Mouse (Mus musculus) embryonic facial prominence, embryonic 12.5 days (tissue): ENCODE results near the gene Col11a2. TPM values are rescaled to one million over a fixed set of nuclear protein-coding genes. Genes with fewer than 3 reads are reported as not detected.

Experiments used
- ATAC-seq: fragments of 200-750 bp; cut with Nextera tagmentation; 2 replicates; pipeline ENCODE4 v1.8.0; 2017; ENCODE audit not compliant: insufficient number of reproducible peaks, insufficient read depth, low FRiP score, low TSS enrichment
- H3K27ac ChIP-seq: fragments of 300-500 bp; sonication (generic); 2 replicates; pipeline ENCODE4 v1.5.1; 2016; ENCODE audit warnings: mild to moderate bottlenecking
- H3K27me3 ChIP-seq: fragments of 300-500 bp; sonication (generic); 2 replicates; pipeline ENCODE4 v1.6.1; 2016; ENCODE audit warnings: mild to moderate bottlenecking, moderate library complexity
- H3K36me3 ChIP-seq: fragments of 300-500 bp; sonication (generic); 2 replicates; pipeline ENCODE4 v1.6.1; 2016; ENCODE audit warnings: mild to moderate bottlenecking
- H3K4me1 ChIP-seq: fragments of 300-500 bp; sonication (generic); 2 replicates; pipeline ENCODE4 v1.6.1; 2016
- H3K4me2 ChIP-seq: fragments of 300-500 bp; sonication (generic); replicated peaks from 2 replicates; pipeline ENCODE4 v1.6.1; 2016; ENCODE audit warnings: mild to moderate bottlenecking, moderate library complexity
- H3K4me3 ChIP-seq: fragments of 300-500 bp; sonication (generic); 2 replicates; pipeline ENCODE4 v1.5.1; 2016; ENCODE audit warnings: mild to moderate bottlenecking
- H3K9ac ChIP-seq: fragments of 300-500 bp; sonication (generic); 2 replicates; pipeline ENCODE4 v1.6.1; 2016; ENCODE audit warnings: mild to moderate bottlenecking, moderate library complexity
- H3K9me3 ChIP-seq: fragments of 300-500 bp; sonication (generic); 2 replicates; pipeline ENCODE4 v1.6.1; 2016; ENCODE audit warnings: mild to moderate bottlenecking, moderate library complexity
- WGBS: fragments of 180-500 bp; shearing (Covaris S2); methylation state at CpG from one replicate; pipeline ENCODE4 v1.1.7; 2016; 5-methylcytosine and 5-hydroxymethylcytosine counted together
- polyA plus RNA-seq: library from polyadenylated mRNA; unstranded; fragments of >200 nt; fragmentation: Nextera tagmentation; extraction: Ambion mirVana; gene quantifications from 2 replicates; pipeline ENCODE4 v1.2.1, GENCODE M21; 2016

Col11a2 gene
- polyA plus RNA-seq, 1 experiment from 2014 or later, result 7.2 TPM

- H3K9me3 ChIP-seq, result no peaks in the 10 kb centered on the region
- H3K4me1 ChIP-seq, result peaks cover 36% of the 10 kb centered on the region
- no peak for ATAC-seq
- H3K4me2 ChIP-seq, result no peak overlapping the region
- H3K4me3 ChIP-seq, result no peak overlapping the region
- WGBS, result 75% methylated on average over 10 of the region's 10 CpGs
- H3K36me3 ChIP-seq, result peaks cover 56% of the 10 kb centered on the region
- H3K27ac ChIP-seq, result no peak overlapping the region
- H3K9ac ChIP-seq, result no peak overlapping the region
- H3K27me3 ChIP-seq, result 0 out of 2 replicates have a peak, but pooled peaks cover 4% of the 10 kb centered on the region
Measured at GRCm38 (mm10) chr17:34034064-34034463, 5.2 kb upstream of the Col11a2 start.

GRCm38 (mm10) chr17:34035517-34035916, 3.7 kb upstream of the Col11a2 start:
- WGBS, result 92% methylated on average over 8 of the region's 9 CpGs
- Histone ChIP-seq H3K9ac (no peak overlapping the region), H3K4me2 (no peak overlapping the region), H3K27me3 (peaks cover 8% of the 10 kb centered on the region; the same call in 1 of the 2 replicates), H3K4me3 (no peak overlapping the region), H3K27ac (no peak overlapping the region), H3K4me1 (peaks cover 31% of the 10 kb centered on the region), H3K36me3 (peaks cover 45% of the 10 kb centered on the region), H3K9me3 (no peaks in the 10 kb centered on the region)
- no peak for ATAC-seq

GRCm38 (mm10) chr17:34036647-34037046, 2.6 kb upstream of the Col11a2 start:
- H3K9ac ChIP-seq, result no peak overlapping the region
- ATAC-seq, result no peak
- peaks cover 45% of the 10 kb centered on the region for H3K36me3 ChIP-seq
- H3K4me1 ChIP-seq, result peaks cover 34% of the 10 kb centered on the region
- H3K4me3 ChIP-seq, result no peak overlapping the region
- 75% methylated on average over 10 of the region's 10 CpGs for WGBS
- H3K27ac ChIP-seq, result no peak overlapping the region
- H3K27me3 ChIP-seq, result peaks cover 18% of the 10 kb centered on the region
- H3K4me2 ChIP-seq, result no peak overlapping the region
- no peaks in the 10 kb centered on the region for H3K9me3 ChIP-seq

- Histone ChIP-seq H3K4me1 (peaks cover 34% of the 10 kb centered on the region), H3K27ac (no peak overlapping the region), H3K36me3 (peaks cover 45% of the 10 kb centered on the region), H3K9me3 (no peaks in the 10 kb centered on the region), H3K27me3 (peaks cover 23% of the 10 kb centered on the region), H3K9ac (no peak overlapping the region), H3K4me2 (no peak overlapping the region), H3K4me3 (no peak overlapping the region)
- ATAC-seq, result no peak
- 94% methylated on average over 7 of the region's 7 CpGs for WGBS
Measured at GRCm38 (mm10) chr17:34037241-34037640, 2.0 kb upstream of the Col11a2 start.

GRCm38 (mm10) chr17:34038440-34038839, 797 bp upstream of the Col11a2 start:
- H3K9ac ChIP-seq, result peak overlapping the region; percentile 19; the same call in 1 of the 2 replicates
- H3K27me3 ChIP-seq, result peaks cover 25% of the 10 kb centered on the region
- H3K4me3 ChIP-seq, result peak overlapping the region; percentile 19
- peak overlapping the region; percentile 45 for H3K4me2 ChIP-seq
- WGBS, result 9% methylated on average over 21 of the region's 21 CpGs
- H3K27ac ChIP-seq, result no peak overlapping the region
- no peaks in the 10 kb centered on the region for H3K9me3 ChIP-seq
- ATAC-seq, result no peak
- peaks cover 44% of the 10 kb centered on the region for H3K36me3 ChIP-seq
- H3K4me1 ChIP-seq, result peaks cover 26% of the 10 kb centered on the region

DNA sequence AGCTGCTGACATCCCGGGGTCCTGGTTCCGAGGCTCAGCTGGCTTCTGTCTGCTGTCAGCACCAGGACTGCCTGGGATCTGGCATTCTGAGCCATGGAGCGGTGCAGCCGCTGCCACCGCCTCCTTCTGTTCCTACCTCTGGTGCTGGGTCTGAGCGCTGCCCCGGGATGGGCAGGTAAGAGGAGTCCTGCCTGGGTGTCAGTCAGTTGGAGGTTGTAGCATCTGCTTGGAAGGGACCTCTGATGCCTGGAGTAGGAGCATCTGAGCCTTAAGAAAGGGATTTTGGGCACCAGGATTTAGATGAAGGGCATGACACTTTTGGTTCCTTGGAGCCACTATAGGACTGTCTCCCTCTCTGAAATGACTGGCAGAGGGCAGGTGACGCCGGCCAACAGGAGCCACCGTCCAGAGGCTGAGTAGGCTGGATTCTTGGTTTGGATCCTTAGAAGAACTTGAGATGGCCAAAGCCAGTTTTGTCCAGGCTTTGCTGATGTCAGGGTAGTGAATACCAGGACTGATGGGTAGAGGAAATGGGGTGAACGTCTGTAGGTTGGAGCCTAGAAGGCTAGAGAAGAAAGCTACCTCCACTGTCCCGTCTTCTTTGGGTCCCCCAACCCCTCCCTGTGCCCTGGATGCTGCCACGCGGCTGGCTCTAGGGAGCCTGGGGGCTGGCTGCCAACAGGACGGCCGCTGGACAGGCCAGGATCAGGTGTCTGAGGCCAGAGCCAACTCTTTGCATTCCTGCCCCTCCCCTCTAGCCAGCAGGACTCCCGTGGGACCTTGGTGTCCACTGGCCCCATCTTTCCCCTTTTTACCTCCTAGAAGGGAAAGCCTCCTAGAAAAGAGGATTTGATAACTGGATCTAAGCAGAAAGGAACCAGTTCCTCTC, 569 bp downstream of the Col11a2 start:
- H3K36me3 ChIP-seq, result peaks cover 30% of the 10 kb centered on the region
- peak overlapping the region; percentile 30; the same call in 1 of the 2 replicates for H3K9ac ChIP-seq
- H3K27ac ChIP-seq, result no peak overlapping the region
- WGBS, result 25% methylated on average over 17 of the region's 17 CpGs
- no peaks in the 10 kb centered on the region for H3K9me3 ChIP-seq
- H3K27me3 ChIP-seq, result peaks cover 25% of the 10 kb centered on the region
- peak overlapping the region; percentile 45 for H3K4me2 ChIP-seq
- peaks cover 25% of the 10 kb centered on the region for H3K4me1 ChIP-seq
- H3K4me3 ChIP-seq, result peak overlapping the region; percentile 19
- 0 out of 2 replicates have a peak, but pooled peaks have one; percentile 18 for ATAC-seq

DNA sequence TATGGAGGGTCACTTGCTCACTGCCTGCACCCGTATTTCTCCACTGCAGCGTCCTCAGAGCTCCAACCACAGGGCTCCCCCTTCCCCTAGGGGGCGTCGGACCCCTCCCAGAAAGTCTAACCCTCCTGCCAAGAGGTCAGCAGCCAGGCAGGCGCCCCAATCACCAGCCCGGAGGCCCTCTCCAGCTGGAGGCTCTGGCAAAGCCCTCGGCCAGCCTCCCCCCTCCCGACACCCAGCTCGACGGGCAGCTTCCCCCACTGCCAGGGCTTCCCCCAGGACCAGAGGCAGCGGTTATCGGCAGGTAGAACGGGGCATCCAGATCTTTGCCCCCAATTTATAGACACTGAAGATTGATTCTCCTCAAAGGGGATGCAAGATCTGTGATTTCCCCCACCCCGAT, 6.7 kb downstream of the Col11a2 start:
- Histone ChIP-seq H3K36me3 (no peaks in the 10 kb centered on the region), H3K9ac (no peak overlapping the region), H3K9me3 (no peaks in the 10 kb centered on the region), H3K4me2 (no peak overlapping the region), H3K27ac (no peak overlapping the region), H3K27me3 (peaks cover 13% of the 10 kb centered on the region), H3K4me3 (no peak overlapping the region), H3K4me1 (peaks cover 8% of the 10 kb centered on the region)
- WGBS, result 80% methylated on average over 14 of the region's 14 CpGs
- ATAC-seq, result no peak

DNA sequence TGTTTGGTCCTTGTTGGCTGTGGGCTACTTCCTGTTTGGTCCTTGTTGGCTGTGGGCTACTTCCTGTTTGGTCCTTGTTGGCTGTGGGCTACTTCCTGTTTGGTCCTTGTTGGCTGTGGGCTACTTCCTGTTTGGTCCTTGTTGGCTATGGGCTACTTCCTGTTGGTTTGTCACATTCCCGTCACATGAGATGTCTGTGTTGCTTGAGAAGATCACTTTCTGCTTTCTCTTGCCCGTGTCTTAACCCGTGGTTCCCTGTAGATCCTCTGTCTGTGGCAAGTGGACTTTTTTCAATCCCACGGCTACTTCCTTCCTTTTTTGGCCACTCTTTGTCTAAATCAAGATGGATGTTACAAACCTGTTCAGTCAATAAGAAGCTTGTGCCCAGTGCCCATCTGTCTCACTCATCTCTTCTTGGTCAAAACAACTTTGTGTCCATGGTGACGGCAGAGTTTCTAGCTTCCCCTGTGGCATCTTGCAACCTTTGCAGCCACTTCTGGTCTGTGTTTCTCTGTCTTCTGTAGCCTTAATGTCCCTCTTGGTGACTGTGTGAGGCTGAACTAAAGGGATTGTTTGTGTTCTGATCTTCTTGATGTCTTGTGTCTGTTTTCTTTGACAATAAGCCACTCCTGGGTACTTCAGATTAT, 8.3 kb downstream of the Col11a2 start:
- Histone ChIP-seq H3K27me3 (no peaks in the 10 kb centered on the region), H3K4me3 (no peak overlapping the region), H3K36me3 (no peaks in the 10 kb centered on the region), H3K4me1 (no peaks in the 10 kb centered on the region), H3K4me2 (no peak overlapping the region), H3K9me3 (no peaks in the 10 kb centered on the region), H3K9ac (no peak overlapping the region), H3K27ac (no peak overlapping the region)
- WGBS, result 94% methylated on average over 5 of the region's 5 CpGs
- ATAC-seq, result no peak

- ATAC-seq, result no peak
- Histone ChIP-seq H3K9ac (no peak overlapping the region), H3K27ac (no peak overlapping the region), H3K27me3 (no peaks in the 10 kb centered on the region), H3K4me2 (no peak overlapping the region), H3K36me3 (no peaks in the 10 kb centered on the region), H3K4me3 (no peak overlapping the region), H3K4me1 (no peaks in the 10 kb centered on the region), H3K9me3 (no peaks in the 10 kb centered on the region)
- 67% methylated on average over 7 of the region's 7 CpGs for WGBS
Measured at GRCm38 (mm10) chr17:34057224-34057623, 18.0 kb downstream of the Col11a2 start.

- no peak overlapping the region for H3K4me2 ChIP-seq
- no peak overlapping the region for H3K27ac ChIP-seq
- H3K27me3 ChIP-seq, result no peaks in the 10 kb centered on the region; the same call in 1 of the 2 replicates
- no peak overlapping the region for H3K4me3 ChIP-seq
- no peaks in the 10 kb centered on the region for H3K9me3 ChIP-seq
- no peak overlapping the region for H3K9ac ChIP-seq
- no peak for ATAC-seq
- no peaks in the 10 kb centered on the region for H3K4me1 ChIP-seq
- no peaks in the 10 kb centered on the region for H3K36me3 ChIP-seq
- whole genome bisulfite sequencing, result 64% methylated on average over 3 of the region's 3 CpGs
Measured at GRCm38 (mm10) chr17:34068864-34069263, 29.6 kb downstream of the Col11a2 start.

DNA sequence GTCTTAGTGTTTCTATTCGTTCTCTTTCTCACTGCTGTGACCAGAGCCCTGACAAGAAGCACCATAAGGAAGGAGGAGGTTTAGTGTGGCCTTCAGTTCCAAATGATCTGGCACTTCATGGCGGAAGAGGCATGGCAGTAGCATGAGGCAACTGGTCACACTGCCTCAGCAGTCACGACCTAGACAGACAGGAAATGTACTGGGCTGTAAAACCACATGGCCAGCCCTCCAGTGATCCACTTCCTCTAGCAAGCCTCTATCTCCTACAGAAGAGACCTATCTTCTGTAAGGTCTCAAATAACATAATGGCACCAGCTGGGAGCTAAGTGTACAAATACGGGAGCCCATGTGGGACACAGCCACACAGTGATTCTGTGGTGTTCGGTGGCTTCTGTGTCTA, 32.9 kb downstream of the Col11a2 start:
- Histone ChIP-seq H3K36me3 (no peaks in the 10 kb centered on the region), H3K9me3 (no peaks in the 10 kb centered on the region), H3K27ac (no peak overlapping the region), H3K27me3 (peaks cover 16% of the 10 kb centered on the region), H3K4me2 (no peak overlapping the region), H3K4me1 (no peaks in the 10 kb centered on the region), H3K4me3 (no peak overlapping the region), H3K9ac (no peak overlapping the region)
- ATAC-seq, result no peak
- WGBS, result 68% methylated on average over 5 of the region's 5 CpGs

GRCm38 (mm10) chr17:34075271-34075670, 36.0 kb downstream of the Col11a2 start:
- no peaks in the 10 kb centered on the region for H3K4me1 ChIP-seq
- no peak overlapping the region for H3K4me2 ChIP-seq
- no peak overlapping the region for H3K9ac ChIP-seq
- H3K27me3 ChIP-seq, result peaks cover 19% of the 10 kb centered on the region
- no peak for ATAC-seq
- H3K4me3 ChIP-seq, result no peak overlapping the region
- no peaks in the 10 kb centered on the region for H3K36me3 ChIP-seq
- WGBS, result 43% methylated on average over 7 of the region's 7 CpGs
- no peak overlapping the region for H3K27ac ChIP-seq
- no peaks in the 10 kb centered on the region for H3K9me3 ChIP-seq
